Mouse (Mus musculus): ENCODE measurements at regions not wholly inside any gene's neighbourhood (a gene's known extent, or its start where the extent isn't known, plus 50 kb on each side); places are given as distances from the start of the nearest gene placed in this dataset.

DNA sequence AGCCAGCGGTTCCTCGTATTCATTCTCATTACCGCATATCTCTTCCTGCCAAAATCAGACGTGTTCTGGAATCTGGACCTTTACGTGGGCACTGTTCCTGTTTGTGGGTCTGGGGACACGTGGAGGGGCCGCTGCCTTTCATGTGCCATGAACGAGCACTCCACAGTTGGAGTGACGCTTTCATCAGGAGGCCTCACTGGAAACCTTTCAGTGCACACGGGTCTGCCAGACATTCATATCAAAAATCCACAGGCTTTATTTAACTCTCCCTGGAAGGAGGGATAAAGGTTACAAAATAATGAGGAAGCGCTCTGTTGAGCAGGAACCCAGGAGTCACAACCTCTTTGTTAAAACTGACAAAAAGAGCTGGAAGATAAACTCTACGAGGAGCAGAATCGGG lies 97.6 kb downstream of the Srek1 start:
- no peak for TF ChIP-seq USF2 (IDR thresholded peaks at IDR 0.05; ENCODE audit: borderline replicate concordance in 1 of 2, insufficient read depth in 1 of 2, low read depth in 1 of 2, low read length in 2 of 2)
- no peak for TF ChIP-seq CTCF (IDR thresholded peaks at IDR 0.05 in 2 of 3, conservative IDR thresholded peaks at IDR 0.05 in 1 of 3; ENCODE audit: control insufficient read depth in 1 of 3, insufficient read depth in 1 of 3, low read depth in 2 of 3, low read length in 3 of 3, poor library complexity in 1 of 3, severe bottlenecking in 1 of 3)
- no peak for TF ChIP-seq ZMIZ1 (IDR thresholded peaks at IDR 0.05; ENCODE audit: low read depth, low read length)
- no peak overlapping the region for H3K27ac ChIP-seq (ENCODE audit: control insufficient read depth, low read depth, low read length)
- H3K27me3 ChIP-seq (ENCODE audit: control insufficient read depth in 1 of 2, insufficient read depth in 2 of 2, low read length in 2 of 2): peaks cover 0 to 7% of the 10 kb centered on the region in 2 experiments; a peak in 2 of 4 replicates
- peaks cover 0 to 2% of the 10 kb centered on the region in 2 experiments; a peak in 1 of 4 replicates for H3K36me3 ChIP-seq (ENCODE audit: control insufficient read depth in 1 of 2, insufficient read depth in 2 of 2, low read length in 2 of 2)
- H3K79me2 ChIP-seq (ENCODE audit: control insufficient read depth, insufficient read depth, low read length, poor library complexity): no peaks in the 10 kb centered on the region
- no peak overlapping the region for H3K9ac ChIP-seq (ENCODE audit: control insufficient read depth, low read depth, low read length, poor library complexity, severe bottlenecking)
- H3K4me3 ChIP-seq (ENCODE audit: control insufficient read depth in 1 of 2, insufficient read depth in 1 of 2, low read depth in 2 of 2, low read length in 2 of 2): no peak overlapping the region
- DNase-seq (ENCODE audit: low read depth, low spot score): no peak
- peaks cover 0 to 2% of the 10 kb centered on the region in 2 experiments; a peak in 1 of 4 replicates for H3K4me1 ChIP-seq (ENCODE audit: control insufficient read depth in 1 of 2, insufficient read depth in 2 of 2, low read length in 2 of 2)
- H3K9me3 ChIP-seq (replicated peaks; ENCODE audit: insufficient read depth, low read length): no peaks in the 10 kb centered on the region

DNA sequence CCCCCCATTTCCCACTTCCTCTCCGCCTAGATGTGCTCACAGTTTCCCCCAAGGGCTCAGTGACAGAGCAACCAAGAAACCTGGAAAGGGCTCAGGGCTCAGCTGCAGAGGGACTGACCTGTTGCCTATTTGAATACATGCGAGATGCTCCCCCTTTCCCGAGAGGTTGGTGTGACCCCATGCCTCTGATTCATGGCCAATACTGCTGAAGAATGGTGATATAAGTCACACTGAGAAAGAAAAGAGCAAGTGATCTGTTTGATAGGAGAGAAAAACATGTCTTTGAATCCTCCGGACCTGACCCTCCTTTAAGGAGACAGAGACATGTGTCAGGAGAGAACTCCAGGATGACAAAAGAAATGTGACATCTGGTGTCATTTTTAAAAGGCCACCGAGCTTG lies 98.2 kb downstream of the Srek1 start:
- DNase-seq (ENCODE audit: low read depth, low spot score): no peak
- H3K79me2 ChIP-seq (ENCODE audit: control insufficient read depth, insufficient read depth, low read length, poor library complexity): no peaks in the 10 kb centered on the region
- H3K9me3 ChIP-seq (replicated peaks; ENCODE audit: insufficient read depth, low read length): no peaks in the 10 kb centered on the region
- no peak for TF ChIP-seq MAZ (IDR thresholded peaks at IDR 0.05; ENCODE audit: low read depth, low read length)
- no peak for TF ChIP-seq RAD21 (IDR thresholded peaks at IDR 0.05; ENCODE audit: low read depth, low read length)
- TF ChIP-seq GATA1 (IDR thresholded peaks at IDR 0.05; ENCODE audit: low read depth, low read length): no peak
- no peak for TF ChIP-seq POLR2AphosphoS5 (IDR thresholded peaks at IDR 0.05; ENCODE audit: borderline replicate concordance, low read depth, low read length)
- no peak for TF ChIP-seq USF1 (IDR thresholded peaks at IDR 0.05; ENCODE audit: low read depth, low read length)
- no peak for TF ChIP-seq ZKSCAN1 (IDR thresholded peaks at IDR 0.05; ENCODE audit: low read depth, low read length)
- TF ChIP-seq USF2 (IDR thresholded peaks at IDR 0.05; ENCODE audit: borderline replicate concordance in 1 of 2, insufficient read depth in 1 of 2, low read depth in 1 of 2, low read length in 2 of 2): no peak
- TF ChIP-seq HCFC1 (IDR thresholded peaks at IDR 0.05; ENCODE audit: low read depth, low read length): no peak
- no peak for TF ChIP-seq NELFE (IDR thresholded peaks at IDR 0.05; ENCODE audit: low read depth, low read length)
- TF ChIP-seq GABPA (IDR thresholded peaks at IDR 0.05; ENCODE audit: low read depth, low read length): no peak
- no peak for TF ChIP-seq ELF1 (IDR thresholded peaks at IDR 0.05; ENCODE audit: low read depth, low read length)
- H3K36me3 ChIP-seq (ENCODE audit: control insufficient read depth in 1 of 2, insufficient read depth in 2 of 2, low read length in 2 of 2): peaks cover 0 to 2% of the 10 kb centered on the region in 2 experiments; a peak in 1 of 4 replicates
- H3K27ac ChIP-seq (ENCODE audit: control insufficient read depth, low read depth, low read length): no peak overlapping the region
- H3K27me3 ChIP-seq (ENCODE audit: control insufficient read depth in 1 of 2, insufficient read depth in 2 of 2, low read length in 2 of 2): peaks cover 0 to 3% of the 10 kb centered on the region in 2 experiments; a peak in 2 of 4 replicates
- no peak overlapping the region for H3K4me3 ChIP-seq (ENCODE audit: control insufficient read depth in 1 of 2, insufficient read depth in 1 of 2, low read depth in 2 of 2, low read length in 2 of 2)
- peaks cover 0 to 2% of the 10 kb centered on the region in 2 experiments; a peak in 1 of 4 replicates for H3K4me1 ChIP-seq (ENCODE audit: control insufficient read depth in 1 of 2, insufficient read depth in 2 of 2, low read length in 2 of 2)
- no peak overlapping the region for H3K9ac ChIP-seq (ENCODE audit: control insufficient read depth, low read depth, low read length, poor library complexity, severe bottlenecking)

DNA sequence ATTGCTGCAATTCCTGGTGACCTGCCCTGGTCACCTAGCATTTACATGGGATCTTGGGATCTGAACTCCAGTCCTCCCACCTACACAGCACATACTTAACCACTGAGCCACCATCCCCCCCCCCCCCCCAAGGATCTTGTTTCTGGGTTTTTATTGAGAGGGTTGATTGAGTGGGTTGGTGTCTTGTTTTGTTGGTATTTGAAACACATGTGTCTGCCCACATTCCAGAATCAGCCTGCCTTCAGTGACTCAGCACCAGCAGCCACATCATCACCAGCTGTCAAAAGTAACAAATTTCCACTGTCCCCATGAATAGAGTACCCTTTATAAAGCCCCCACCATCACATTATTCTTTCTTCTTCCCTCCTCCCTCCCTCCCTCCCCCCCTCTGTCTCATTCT lies 103.8 kb downstream of the Srek1 start:
- Histone ChIP-seq H3K4me3 (ENCODE audit: control insufficient read depth in 1 of 2, insufficient read depth in 1 of 2, low read depth in 2 of 2, low read length in 2 of 2) (no peak overlapping the region), H3K79me2 (ENCODE audit: control insufficient read depth, insufficient read depth, low read length, poor library complexity) (no peaks in the 10 kb centered on the region), H3K27ac (ENCODE audit: control insufficient read depth, low read depth, low read length) (no peak overlapping the region), H3K36me3 (ENCODE audit: control insufficient read depth in 1 of 2, insufficient read depth in 2 of 2, low read length in 2 of 2) (peaks cover 0 to 2% of the 10 kb centered on the region in 2 experiments; a peak in 1 of 4 replicates), H3K27me3 (ENCODE audit: control insufficient read depth in 1 of 2, insufficient read depth in 2 of 2, low read length in 2 of 2) (no peaks in the 10 kb centered on the region; a peak in 1 of 4 replicates), H3K9ac (ENCODE audit: control insufficient read depth, low read depth, low read length, poor library complexity, severe bottlenecking) (no peak overlapping the region), H3K9me3 (replicated peaks; ENCODE audit: insufficient read depth, low read length) (no peaks in the 10 kb centered on the region), H3K4me1 (ENCODE audit: control insufficient read depth in 1 of 2, insufficient read depth in 2 of 2, low read length in 2 of 2) (peaks cover 0 to 2% of the 10 kb centered on the region in 2 experiments; a peak in 1 of 4 replicates)
- DNase-seq (ENCODE audit: low read depth, low spot score): no peak
- TF ChIP-seq NELFE (IDR thresholded peaks at IDR 0.05; ENCODE audit: low read depth, low read length) (no peak), NRF1 (IDR thresholded peaks at IDR 0.05; ENCODE audit: insufficient read depth, low read depth, low read length, poor library complexity, severe bottlenecking) (no peak)
